7 mouse cellular contexts compared by ENCODE assay signal in the genomic region with DNA sequence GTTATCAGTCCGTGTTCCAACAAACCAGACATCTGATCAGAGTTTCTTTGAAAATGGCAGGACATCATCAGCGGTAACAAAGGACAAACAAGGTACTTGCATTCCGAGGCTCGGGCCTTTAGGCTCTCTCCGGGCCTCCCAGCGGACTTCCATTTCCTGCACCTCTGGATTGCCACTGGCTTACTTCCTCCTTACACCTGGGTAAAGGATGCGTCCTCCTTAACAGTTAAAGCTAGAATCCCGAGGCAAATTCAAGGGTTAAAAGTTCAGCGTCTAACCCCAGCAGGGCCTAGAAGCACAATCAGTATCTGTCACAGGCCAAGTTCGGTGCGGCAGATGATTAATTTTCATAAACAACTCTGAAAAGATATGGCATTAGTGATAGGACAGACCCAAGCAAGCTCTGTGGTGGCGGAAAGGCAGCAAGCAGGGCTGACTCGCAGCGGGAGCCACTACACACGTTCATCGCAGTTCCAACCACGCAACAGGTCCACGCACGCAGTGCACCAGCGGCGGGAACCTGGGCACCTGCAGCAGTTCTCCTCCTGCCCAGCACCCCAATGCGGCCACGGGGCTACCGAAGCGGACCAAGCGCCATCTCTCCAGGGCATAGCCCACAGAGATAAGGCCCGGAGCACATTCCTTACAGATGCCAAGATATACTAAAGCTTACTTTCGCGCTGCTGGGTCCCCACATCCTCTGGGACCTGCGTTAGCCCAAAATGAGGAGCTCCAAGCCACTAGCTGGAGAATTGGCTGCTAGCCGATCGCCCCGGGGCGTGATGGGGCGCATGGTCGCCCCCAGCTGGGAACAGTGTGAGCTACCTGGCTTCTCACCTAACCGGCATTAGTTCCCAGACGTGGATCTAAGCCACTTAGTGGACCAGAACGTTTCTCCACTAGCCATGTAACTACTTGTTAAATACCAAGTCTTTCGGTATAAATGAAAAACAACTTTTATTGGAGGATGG. TPM values are rescaled to one million over a fixed set of nuclear protein-coding genes. Genes with fewer than 3 reads are reported as not detected.
DNase-seq lines count a peak whose midpoint lies in the region; ATAC-seq and TF ChIP-seq lines count a peak whose summit lies in the region.

No protein-coding gene starts in this region.

- ATAC-seq in forebrain, embryonic 12.5 days (ENCODE audit: low FRiP score): peak; percentile 42; the same call in 1 of the 2 replicates
- peak; percentile 30 for ATAC-seq in hindbrain, embryonic 12.5 days (ENCODE audit: low FRiP score)
- ATAC-seq in limb, embryonic 11.5 days (ENCODE audit: insufficient number of reproducible peaks, low FRiP score, low TSS enrichment, low read depth): no peak

- TF ChIP-seq CTCF in brain, embryonic 14.5 days (IDR thresholded peaks at IDR 0.05; ENCODE audit: borderline replicate concordance, extremely low read depth, insufficient read depth, insufficient read length): no peak
- TF ChIP-seq CTCF in spleen, adult 2 months (IDR thresholded peaks at IDR 0.05; ENCODE audit: extremely low read depth, insufficient read depth, insufficient read length, insufficient replicate concordance): no peak

- no peaks in the 10 kb centered on the region for H3K36me3 ChIP-seq in forebrain, embryonic 12.5 days (replicated peaks)
- no peaks in the 10 kb centered on the region for H3K36me3 ChIP-seq in hindbrain, embryonic 12.5 days
- H3K36me3 ChIP-seq in limb, embryonic 11.5 days (ENCODE audit: control insufficient read depth, insufficient read depth, low read length): no peaks in the 10 kb centered on the region
- no peaks in the 10 kb centered on the region for H3K36me3 ChIP-seq in midbrain, embryonic 10.5 days
- H3K36me3 ChIP-seq in spleen, adult 2 months (ENCODE audit: control insufficient read depth, insufficient read depth, low read length): no peaks in the 10 kb centered on the region

- H3K9ac ChIP-seq in forebrain, embryonic 12.5 days: peak overlapping the region; percentile 87
- H3K9ac ChIP-seq in hindbrain, embryonic 12.5 days: peak overlapping the region; percentile 79
- peak overlapping the region; percentile 75 for H3K9ac ChIP-seq in limb, embryonic 11.5 days (ENCODE audit: low read length)

- peak overlapping the region; percentile 90 for H3K4me2 ChIP-seq in forebrain, embryonic 12.5 days
- H3K4me2 ChIP-seq in hindbrain, embryonic 12.5 days (replicated peaks): peak overlapping the region; percentile 94
- peak overlapping the region; percentile 98 for H3K4me2 ChIP-seq in limb, embryonic 11.5 days (ENCODE audit: low read depth, severe bottlenecking)

- peaks cover 30% of the 10 kb centered on the region for H3K4me1 ChIP-seq in forebrain, embryonic 12.5 days
- H3K4me1 ChIP-seq in hindbrain, embryonic 12.5 days: peaks cover 14% of the 10 kb centered on the region
- peaks cover 4% of the 10 kb centered on the region; the same call in 1 of the 2 replicates for H3K4me1 ChIP-seq in limb, embryonic 11.5 days (ENCODE audit: control insufficient read depth, insufficient read depth, low read length)
- H3K4me1 ChIP-seq in midbrain, embryonic 10.5 days: peaks cover 34% of the 10 kb centered on the region
- peaks cover 4% of the 10 kb centered on the region for H3K4me1 ChIP-seq in spleen, adult 2 months (ENCODE audit: control insufficient read depth, insufficient read depth, insufficient read length)

- H3K27ac ChIP-seq in forebrain, embryonic 12.5 days: no peak overlapping the region
- no peak overlapping the region for H3K27ac ChIP-seq in hindbrain, embryonic 12.5 days
- no peak overlapping the region for H3K27ac ChIP-seq in limb, embryonic 11.5 days (replicated peaks; ENCODE audit: low read depth, low read length)
- peak overlapping the region; percentile 90 for H3K27ac ChIP-seq in midbrain, embryonic 10.5 days (replicated peaks)
- no peak overlapping the region for H3K27ac ChIP-seq in spleen, adult 2 months (ENCODE audit: insufficient read depth, low read length)

- no peaks in the 10 kb centered on the region for H3K9me3 ChIP-seq in forebrain, embryonic 12.5 days
- H3K9me3 ChIP-seq in hindbrain, embryonic 12.5 days (replicated peaks): no peaks in the 10 kb centered on the region
- H3K9me3 ChIP-seq in limb, embryonic 11.5 days (ENCODE audit: control insufficient read depth, low read length): no peaks in the 10 kb centered on the region
- no peaks in the 10 kb centered on the region for H3K9me3 ChIP-seq in midbrain, embryonic 10.5 days (replicated peaks)

- under 1% methylated on average over 40 of the region's 40 CpGs for WGBS in forebrain, embryonic 12.5 days
- WGBS in hindbrain, embryonic 12.5 days: 1% methylated on average over 40 of the region's 40 CpGs
- under 1% methylated on average over 40 of the region's 40 CpGs for WGBS in limb, embryonic 11.5 days
- under 1% methylated on average over 40 of the region's 40 CpGs for WGBS in midbrain, embryonic 10.5 days
- 4% methylated on average over 40 of the region's 40 CpGs for WGBS in spleen, adult 2 months

- peak; percentile 14 for DNase-seq in MN1 (ENCODE audit: low spot score)
- peak; percentile 61 for DNase-seq in brain, embryonic 14.5 days (ENCODE audit: low read depth)
- peak; percentile 64 for DNase-seq in limb, embryonic 11.5 days (ENCODE audit: low spot score)
- DNase-seq in midbrain, embryonic 10.5 days (ENCODE audit: low spot score): peak; percentile 48
- peak in 1 of 2 experiments; percentile 42 for DNase-seq in spleen, adult 2 months (ENCODE audit: low read depth in 1 of 2, low spot score in 2 of 2)

- no peaks in the 10 kb centered on the region for H3K27me3 ChIP-seq in forebrain, embryonic 12.5 days
- no peaks in the 10 kb centered on the region for H3K27me3 ChIP-seq in hindbrain, embryonic 12.5 days
- no peaks in the 10 kb centered on the region for H3K27me3 ChIP-seq in limb, embryonic 11.5 days (ENCODE audit: control insufficient read depth, insufficient read depth, low read length)
- H3K27me3 ChIP-seq in midbrain, embryonic 10.5 days (ENCODE audit: low read depth, poor library complexity, severe bottlenecking): peaks cover 28% of the 10 kb centered on the region
- H3K27me3 ChIP-seq in spleen, adult 2 months (ENCODE audit: control insufficient read depth, insufficient read depth, low read length): peaks cover 2% of the 10 kb centered on the region; the same call in 1 of the 2 replicates

- peak overlapping the region; percentile 82 for H3K4me3 ChIP-seq in forebrain, embryonic 12.5 days (replicated peaks)
- peak overlapping the region; percentile 73 for H3K4me3 ChIP-seq in hindbrain, embryonic 12.5 days
- peak overlapping the region; percentile 66 for H3K4me3 ChIP-seq in limb, embryonic 11.5 days (ENCODE audit: low read depth, low read length)
- peak overlapping the region; percentile 87 for H3K4me3 ChIP-seq in midbrain, embryonic 10.5 days
- H3K4me3 ChIP-seq in spleen, adult 2 months (ENCODE audit: extremely low read depth, insufficient read depth, insufficient read length): peak overlapping the region; percentile 99

- no peak for TF ChIP-seq POLR2A in brain, embryonic 14.5 days (IDR thresholded peaks at IDR 0.05; ENCODE audit: borderline replicate concordance, extremely low read depth, insufficient read depth, insufficient read length, poor library complexity, severe bottlenecking)
- TF ChIP-seq POLR2A in spleen, adult 2 months (IDR thresholded peaks at IDR 0.05; ENCODE audit: low read depth, low read length): no peak

RNA-seq across cellular contexts. Expression of a gene that starts 1.0 kb away (rescaled TPM):
- polyA plus RNA-seq in brain, embryonic 14.5 days (2012; rRNA removed): 17.8 and 20.1 TPM in 2 replicates
- polyA plus RNA-seq in forebrain, embryonic 12.5 days (2016; fragmentation: Nextera tagmentation; extraction: Ambion mirVana): 18.1 and 21.4 TPM in 2 replicates
- 8.7 and 11.2 TPM in 2 replicates for polyA plus RNA-seq in hindbrain, embryonic 12.5 days (2016; fragmentation: Nextera tagmentation; extraction: Ambion mirVana)
- polyA plus RNA-seq in limb, embryonic 11.5 days (2014; fragmentation: Nextera tagmentation; extraction: Ambion mirVana): 7.1 and 8.0 TPM in 2 replicates
- polyA plus RNA-seq in midbrain, embryonic 10.5 days (2016; fragmentation: Nextera tagmentation; extraction: Ambion mirVana): 5.8 and 6.5 TPM in 2 replicates
- polyA plus RNA-seq in spleen, adult 2 months (2012; rRNA removed): 12.7 and 16.5 TPM in 2 replicates
